Comparison of ENCODE assay signal across 37 mouse cellular contexts in the genomic region with DNA sequence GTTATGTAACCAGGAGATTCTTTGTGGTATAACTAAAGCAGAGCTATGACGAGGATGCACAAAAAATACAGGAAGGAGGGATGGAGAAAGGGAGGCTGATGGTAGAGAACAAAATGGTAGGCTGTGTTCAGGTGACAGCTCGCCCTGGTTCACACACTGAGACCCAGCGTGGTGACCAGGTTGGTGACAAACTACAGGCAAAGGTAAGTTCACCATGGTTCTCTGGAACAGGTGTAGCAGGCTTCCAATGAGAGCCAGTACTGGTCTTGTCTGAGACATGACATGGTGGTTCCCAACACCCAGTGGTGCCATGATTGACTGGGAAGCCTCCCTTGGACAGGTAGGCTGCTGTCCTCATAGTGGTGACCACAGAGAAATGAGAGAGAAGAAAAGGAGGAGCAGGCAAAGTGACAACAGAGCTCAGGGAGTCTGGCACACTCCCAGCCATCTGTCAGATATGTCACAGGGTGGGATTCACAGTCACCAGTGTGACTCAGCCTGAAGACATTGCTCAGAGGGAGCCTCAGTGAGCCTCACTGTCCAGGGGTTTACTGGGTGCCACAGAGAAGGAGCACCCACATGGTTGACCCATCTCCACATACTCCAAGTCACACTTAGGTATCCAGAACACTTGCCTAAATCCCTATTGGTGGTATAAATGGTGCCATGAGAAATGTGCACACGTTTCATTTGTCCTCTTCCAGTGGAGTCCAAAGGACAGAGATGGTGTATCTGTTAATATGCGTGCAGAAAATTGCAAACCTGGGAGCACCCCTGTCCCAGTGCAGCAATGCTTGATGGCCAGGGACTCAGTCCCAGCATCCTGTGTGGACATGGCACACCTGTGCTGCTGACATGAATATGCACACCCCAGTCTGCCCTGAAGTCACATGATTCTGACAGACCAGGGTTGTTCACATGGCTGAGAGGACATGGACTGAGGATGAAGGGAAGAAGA. TPM values are rescaled to one million over a fixed set of nuclear protein-coding genes. Genes with fewer than 3 reads are reported as not detected.
"Had no signal": no experiment of that assay in that cellular context is flagged by ENCODE, and none has a peak within 500 bp of the region (broad histone marks: within the 10 kb centered on the region; RNA-seq: fewer than 3 reads in every experiment).

No protein-coding gene starts in this region.

- H3K4me3 ChIP-seq: heart, embryonic 13.5 days; heart, embryonic 15.5 days; hindbrain, embryonic 13.5 days; hindbrain, embryonic 15.5 days; kidney, embryonic 15.5 days; limb, embryonic 13.5 days; limb, embryonic 15.5 days; liver, embryonic 13.5 days; liver, embryonic 15.5 days had no signal

- DNase-seq: forebrain, postnatal 0 days; gastrocnemius, postnatal 14 days; gastrocnemius, postnatal 36 days; heart, adult 18-20 months; kidney, adult 18-20 months; kidney, adult 8-10 months; kidney, postnatal 14 days; kidney, postnatal 36 days; layer of hippocampus, adult 9-11 months; layer of hippocampus, postnatal 36 days; left cerebral cortex, postnatal 4 days; liver, embryonic 13.5 days had no signal

- ATAC-seq: forebrain, postnatal 0 days; hindbrain, postnatal 0 days; intestine, embryonic 16.5 days had no signal

- H3K9ac ChIP-seq: forebrain, postnatal 0 days; heart, embryonic 13.5 days; heart, embryonic 15.5 days; hindbrain, embryonic 13.5 days; hindbrain, embryonic 15.5 days; kidney, embryonic 15.5 days; limb, embryonic 13.5 days; limb, embryonic 15.5 days; liver, embryonic 13.5 days; liver, embryonic 15.5 days had no signal

- H3K4me2 ChIP-seq: heart, embryonic 11.5 days; heart, embryonic 13.5 days; heart, embryonic 15.5 days; hindbrain, embryonic 13.5 days; hindbrain, embryonic 15.5 days; kidney, embryonic 15.5 days; limb, embryonic 13.5 days; limb, embryonic 15.5 days; liver, embryonic 13.5 days; liver, embryonic 15.5 days had no signal

- H3K27me3 ChIP-seq: heart, embryonic 13.5 days; heart, embryonic 15.5 days; hindbrain, embryonic 13.5 days; hindbrain, embryonic 15.5 days; kidney, embryonic 15.5 days; limb, embryonic 13.5 days; limb, embryonic 15.5 days; liver, embryonic 13.5 days; liver, embryonic 15.5 days had no signal

- H3K9me3 ChIP-seq: heart, embryonic 13.5 days; heart, embryonic 15.5 days; hindbrain, embryonic 13.5 days; hindbrain, embryonic 15.5 days; kidney, embryonic 15.5 days; limb, embryonic 13.5 days; limb, embryonic 15.5 days; liver, embryonic 13.5 days; liver, embryonic 15.5 days had no signal

- H3K27ac ChIP-seq: heart, embryonic 13.5 days; heart, embryonic 15.5 days; hindbrain, embryonic 13.5 days; hindbrain, embryonic 15.5 days; hindbrain, postnatal 0 days; kidney, embryonic 15.5 days; kidney, postnatal 0 days; limb, embryonic 13.5 days; limb, embryonic 15.5 days; liver, embryonic 13.5 days; liver, embryonic 15.5 days had no signal

- H3K36me3 ChIP-seq: heart, embryonic 13.5 days; heart, embryonic 15.5 days; hindbrain, embryonic 13.5 days; hindbrain, embryonic 15.5 days; kidney, embryonic 15.5 days; limb, embryonic 13.5 days; limb, embryonic 15.5 days; liver, embryonic 13.5 days; liver, embryonic 15.5 days had no signal

- H3K4me1 ChIP-seq: heart, embryonic 13.5 days; heart, embryonic 15.5 days; hindbrain, embryonic 13.5 days; hindbrain, embryonic 15.5 days; kidney, embryonic 15.5 days; limb, embryonic 13.5 days; limb, embryonic 15.5 days; liver, embryonic 13.5 days; liver, embryonic 15.5 days had no signal

RNA-seq across cellular contexts. Expression of gene Cyp2d9, which starts 24.1 kb away (rescaled TPM):
- total RNA-seq: forebrain, postnatal 0 days; gastrocnemius, adult 8-10 months; gastrocnemius, postnatal 14 days; gastrocnemius, postnatal 36 days; heart, adult 18-20 months; heart, postnatal 25 days; hematopoietic stem cell, adult 5-6 weeks; hindbrain, postnatal 0 days; layer of hippocampus, adult 18-20 months; layer of hippocampus, postnatal 14 days; layer of hippocampus, postnatal 36 days; left cerebral cortex, adult 18-20 months; left cerebral cortex, adult 8-10 months; left cerebral cortex, postnatal 10 days; left cerebral cortex, postnatal 25 days; left cerebral cortex, postnatal 4 days had no signal
- polyA plus RNA-seq: forebrain, postnatal 0 days; heart, embryonic 11.5 days; heart, embryonic 13.5 days; heart, embryonic 15.5 days; heart, postnatal 0 days; hindbrain, embryonic 11.5 days; hindbrain, embryonic 13.5 days; hindbrain, embryonic 15.5 days; hindbrain, postnatal 0 days; intestine, embryonic 14.5 days; kidney, postnatal 0 days; limb, embryonic 11.5 days; limb, embryonic 13.5 days had no signal

RNA-seq across cellular contexts. Expression of gene Cyp2d10, which starts 50.3 kb away (rescaled TPM):
- total RNA-seq: forebrain, postnatal 0 days; gastrocnemius, postnatal 14 days; gastrocnemius, postnatal 36 days; heart, adult 18-20 months; heart, postnatal 25 days; hematopoietic stem cell, adult 5-6 weeks; hindbrain, postnatal 0 days; layer of hippocampus, postnatal 14 days; layer of hippocampus, postnatal 36 days; left cerebral cortex, postnatal 10 days; left cerebral cortex, postnatal 25 days; left cerebral cortex, postnatal 4 days had no signal
- polyA plus RNA-seq: forebrain, postnatal 0 days; heart, embryonic 15.5 days; heart, postnatal 0 days; hindbrain, embryonic 11.5 days; hindbrain, embryonic 13.5 days; hindbrain, postnatal 0 days; intestine, embryonic 14.5 days; limb, embryonic 11.5 days; limb, embryonic 13.5 days; limb, embryonic 15.5 days had no signal
